ENCODE assay signal across 16 mouse cellular contexts in genomic region chr7:107661843-107662281, GRCm38 (mm10). TPM values are rescaled to one million over a fixed set of nuclear protein-coding genes. Genes with fewer than 3 reads are reported as not detected.
DNase-seq lines count a peak whose midpoint lies in the region; ATAC-seq and TF ChIP-seq lines count a peak whose summit lies in the region.
"Had no signal": no experiment of that assay in that cellular context is flagged by ENCODE, and none has a peak within 500 bp of the region (broad histone marks: within the 10 kb centered on the region; RNA-seq: fewer than 3 reads in every experiment).

No protein-coding gene starts in this region.

- no peak for TF ChIP-seq POLR2A in limb, embryonic 14.5 days (IDR thresholded peaks at IDR 0.05; ENCODE audit: borderline replicate concordance, extremely low read depth, insufficient read depth, insufficient read length)

- no peaks in the 10 kb centered on the region for H3K27me3 ChIP-seq in liver, embryonic 11.5 days (replicated peaks; ENCODE audit: control insufficient read depth, insufficient read depth, low read length)
- H3K27me3 ChIP-seq in liver, postnatal 0 days (ENCODE audit: insufficient read depth, low read length) = no peaks in the 10 kb centered on the region
- no peaks in the 10 kb centered on the region for H3K27me3 ChIP-seq in embryonic facial prominence, embryonic 12.5 days
- H3K27me3 ChIP-seq in limb, embryonic 14.5 days (ENCODE audit: control insufficient read depth, insufficient read depth, low read length) = no peaks in the 10 kb centered on the region
- H3K27me3 ChIP-seq: forebrain, embryonic 13.5 days had no signal

- no peak for ATAC-seq in liver, embryonic 11.5 days (replicated peaks; ENCODE audit: low FRiP score)
- no peak for ATAC-seq in liver, postnatal 0 days
- no peak for ATAC-seq in embryonic facial prominence, embryonic 12.5 days (ENCODE audit: insufficient number of reproducible peaks, insufficient read depth, low FRiP score, low TSS enrichment)
- ATAC-seq in limb, embryonic 14.5 days (ENCODE audit: low FRiP score, low read depth) = no peak
- ATAC-seq: liver, embryonic 12.5 days had no signal

- H3K4me1 ChIP-seq in liver, embryonic 11.5 days (replicated peaks; ENCODE audit: control insufficient read depth, insufficient read depth, low read length) = peaks cover 25% of the 10 kb centered on the region
- peaks cover 27% of the 10 kb centered on the region for H3K4me1 ChIP-seq in liver, postnatal 0 days (ENCODE audit: insufficient read depth)
- H3K4me1 ChIP-seq in embryonic facial prominence, embryonic 12.5 days = peaks cover 45% of the 10 kb centered on the region
- peaks cover 50% of the 10 kb centered on the region for H3K4me1 ChIP-seq in limb, embryonic 14.5 days (ENCODE audit: control insufficient read depth, insufficient read depth, low read length)

- no peak overlapping the region for H3K9ac ChIP-seq in liver, embryonic 11.5 days (ENCODE audit: low read depth, low read length)
- H3K9ac ChIP-seq in liver, postnatal 0 days (replicated peaks) = no peak overlapping the region
- 0 out of 2 replicates have a peak overlapping the region, but pooled peaks have one; percentile 27 for H3K9ac ChIP-seq in embryonic facial prominence, embryonic 12.5 days
- no peak overlapping the region for H3K9ac ChIP-seq in limb, embryonic 14.5 days (ENCODE audit: low read depth, low read length, severe bottlenecking)
- H3K9ac ChIP-seq: forebrain, embryonic 13.5 days; liver, embryonic 12.5 days had no signal

- H3K27ac ChIP-seq in liver, embryonic 11.5 days (ENCODE audit: low read depth, low read length) = peak overlapping the region; percentile 44
- no peak overlapping the region for H3K27ac ChIP-seq in liver, postnatal 0 days (ENCODE audit: low read depth)
- H3K27ac ChIP-seq in embryonic facial prominence, embryonic 12.5 days = peak overlapping the region; percentile 54; the same call in 1 of the 2 replicates
- peak overlapping the region; percentile 65 for H3K27ac ChIP-seq in limb, embryonic 14.5 days (replicated peaks; ENCODE audit: low read depth, low read length)
- H3K27ac ChIP-seq: forebrain, embryonic 13.5 days; gastrocnemius, adult 2 months; liver, embryonic 12.5 days had no signal

- H3K4me2 ChIP-seq in liver, embryonic 11.5 days = no peak overlapping the region
- no peak overlapping the region for H3K4me2 ChIP-seq in liver, postnatal 0 days (ENCODE audit: low read depth, low read length)
- H3K4me2 ChIP-seq in embryonic facial prominence, embryonic 12.5 days (replicated peaks) = no peak overlapping the region
- H3K4me2 ChIP-seq in limb, embryonic 14.5 days (replicated peaks; ENCODE audit: low read depth, low read length, severe bottlenecking) = no peak overlapping the region
- H3K4me2 ChIP-seq: forebrain, embryonic 13.5 days; liver, embryonic 12.5 days had no signal

- no peak for TF ChIP-seq EP300 in liver, postnatal 0 days (IDR thresholded peaks at IDR 0.05; ENCODE audit: low read depth)

- no peak for DNase-seq in liver, embryonic 11.5 days (ENCODE audit: low spot score)
- no peak for DNase-seq in liver, postnatal 0 days
- peak; percentile 23 for DNase-seq in embryo, embryonic 11 days
- no peak for DNase-seq in limb, embryonic 14.5 days (ENCODE audit: low spot score)
- DNase-seq in gastrocnemius, postnatal 25 days = no peak
- DNase-seq in layer of hippocampus, adult 11-12 months (ENCODE audit: low spot score) = no peak

- no peak for TF ChIP-seq CTCF in liver, postnatal 0 days (IDR thresholded peaks at IDR 0.05; ENCODE audit: low read depth)

- H3K4me3 ChIP-seq in liver, embryonic 11.5 days (ENCODE audit: low read depth, low read length) = no peak overlapping the region
- no peak overlapping the region for H3K4me3 ChIP-seq in liver, postnatal 0 days (ENCODE audit: low read depth, low read length)
- no peak overlapping the region for H3K4me3 ChIP-seq in embryonic facial prominence, embryonic 12.5 days
- H3K4me3 ChIP-seq in limb, embryonic 14.5 days (replicated peaks; ENCODE audit: low read length) = no peak overlapping the region
- H3K4me3 ChIP-seq: forebrain, embryonic 13.5 days; gastrocnemius, adult 2 months; liver, embryonic 12.5 days had no signal

- no peaks in the 10 kb centered on the region for H3K9me3 ChIP-seq in liver, embryonic 11.5 days (ENCODE audit: control insufficient read depth, low read length)
- H3K9me3 ChIP-seq in liver, postnatal 0 days (ENCODE audit: low read length) = no peaks in the 10 kb centered on the region
- H3K9me3 ChIP-seq in embryonic facial prominence, embryonic 12.5 days = no peaks in the 10 kb centered on the region
- H3K9me3 ChIP-seq in limb, embryonic 14.5 days (ENCODE audit: control insufficient read depth, low read length) = no peaks in the 10 kb centered on the region
- H3K9me3 ChIP-seq: forebrain, embryonic 13.5 days; liver, embryonic 12.5 days had no signal

- no peaks in the 10 kb centered on the region for H3K36me3 ChIP-seq in liver, embryonic 11.5 days (ENCODE audit: control insufficient read depth, insufficient read depth, low read length)
- H3K36me3 ChIP-seq in liver, postnatal 0 days (replicated peaks; ENCODE audit: insufficient read depth, low read length) = no peaks in the 10 kb centered on the region
- no peaks in the 10 kb centered on the region for H3K36me3 ChIP-seq in embryonic facial prominence, embryonic 12.5 days
- H3K36me3 ChIP-seq in limb, embryonic 14.5 days (ENCODE audit: control insufficient read depth, insufficient read depth, low read length) = no peaks in the 10 kb centered on the region
- H3K36me3 ChIP-seq: liver, embryonic 12.5 days had no signal

- WGBS in liver, embryonic 11.5 days = 62% methylated on average over 5 of the region's 5 CpGs
- 65% methylated on average over 5 of the region's 5 CpGs for WGBS in liver, postnatal 0 days (ENCODE audit: insufficient replicate concordance)
- WGBS in embryonic facial prominence, embryonic 12.5 days = 49% methylated on average over 5 of the region's 5 CpGs
- WGBS in limb, embryonic 14.5 days = 36% methylated on average over 5 of the region's 5 CpGs

RNA-seq across cellular contexts. Expression of gene 5330417H12Rik, which starts 36.9 kb away (rescaled TPM):
- 0.19 TPM in 1 of 2 replicates, not detected in the other for polyA plus RNA-seq in liver, embryonic 11.5 days (2014; fragmentation: Nextera tagmentation; extraction: Ambion mirVana)
- 0.08 TPM in 1 of 2 replicates, not detected in the other for polyA plus RNA-seq in liver, postnatal 0 days (2015; fragmentation: Nextera tagmentation; extraction: Ambion mirVana)
- 0.19 and 0.23 TPM in 2 replicates for polyA plus RNA-seq in embryonic facial prominence, embryonic 12.5 days (2016; fragmentation: Nextera tagmentation; extraction: Ambion mirVana)
- polyA plus RNA-seq in limb, embryonic 14.5 days (2012; rRNA removed) = not detected in 2 replicates
- not detected in 2 replicates for polyA plus RNA-seq in limb, embryonic 14.5 days (2014; fragmentation: Nextera tagmentation; extraction: Ambion mirVana)
- total RNA-seq in gastrocnemius, postnatal 25 days (2021) = not detected
- total RNA-seq: common myeloid progenitor, adult 5-6 weeks; gastrocnemius, adult 2 months; hematopoietic stem cell, adult 5-6 weeks; left cerebral cortex, adult 8-10 months; megakaryocyte progenitor cell, adult 5-6 weeks had no signal
- polyA plus RNA-seq: CD4-positive, CD25-positive, alpha-beta regulatory T cell, adult 4 months; forebrain, embryonic 13.5 days; large intestine, adult 2 months; liver, embryonic 12.5 days had no signal
